Mouse (Mus musculus): ENCODE data around the gene Tomm40l.

Tomm40l gene

DNA sequence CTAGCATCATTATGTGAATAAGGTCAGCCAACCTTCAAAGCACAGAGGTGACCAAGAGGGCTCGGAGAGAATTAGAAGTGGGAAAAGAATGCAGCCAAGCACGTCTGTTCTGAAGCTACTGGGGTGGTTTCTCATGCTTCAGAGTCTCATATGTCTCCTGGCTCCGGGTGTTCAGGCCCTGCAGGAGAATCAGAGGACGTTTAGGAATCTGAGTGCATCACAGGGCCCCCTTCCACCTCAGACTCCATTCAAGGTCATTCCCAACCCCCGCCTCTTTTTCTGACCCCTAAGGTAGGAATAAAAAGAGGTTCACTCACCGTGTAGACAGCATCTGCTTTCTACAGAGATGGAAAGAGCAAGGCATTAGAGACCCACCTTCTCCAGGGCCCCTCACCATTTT, 7.4 kb upstream of the Tomm40l start:
- DNase-seq (ENCODE audit: low spot score in 2 of 2) = no peak

DNA sequence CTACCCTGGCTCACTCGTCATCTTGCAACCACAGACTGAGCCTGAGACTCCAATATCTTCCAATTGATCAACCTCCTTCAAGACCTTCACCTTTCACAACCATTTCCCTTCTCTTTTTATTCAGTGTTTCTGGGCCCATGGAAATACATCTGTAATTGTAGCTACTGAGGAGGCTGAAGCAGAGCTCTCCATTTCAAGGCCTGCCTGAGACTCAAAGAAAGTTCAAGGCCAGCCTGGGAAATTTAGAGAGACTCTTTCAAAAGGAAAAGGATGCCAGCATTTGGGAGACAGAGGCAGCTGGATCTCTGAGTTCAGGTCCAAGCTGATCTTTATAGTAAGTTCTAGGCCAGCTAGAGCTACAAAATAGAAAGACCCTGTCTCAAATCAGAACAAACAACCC, 5.6 kb upstream of the Tomm40l start:
- no peak for DNase-seq (ENCODE audit: low spot score in 2 of 2)

DNA sequence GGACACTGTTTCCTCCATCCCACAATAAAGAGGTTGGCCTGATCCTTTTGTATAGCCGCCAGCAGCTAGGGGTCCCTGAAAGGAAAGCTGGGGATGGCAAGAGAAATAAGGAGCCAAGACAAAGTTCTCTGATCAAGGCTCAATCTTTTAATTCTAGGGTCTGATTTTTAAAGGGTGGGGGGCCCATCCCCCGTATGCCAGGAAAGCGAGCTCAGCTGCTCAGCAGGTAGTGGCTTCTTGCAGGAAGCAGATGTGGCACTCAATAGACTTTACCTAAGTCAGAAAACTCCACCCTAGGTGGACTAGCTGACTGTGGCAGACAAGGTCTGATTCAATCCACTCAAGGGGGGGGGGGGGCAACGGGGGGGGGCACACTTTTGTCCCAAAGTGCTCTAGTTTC, 4.5 kb upstream of the Tomm40l start:
- no peak for DNase-seq (ENCODE audit: low spot score in 2 of 2)

DNA sequence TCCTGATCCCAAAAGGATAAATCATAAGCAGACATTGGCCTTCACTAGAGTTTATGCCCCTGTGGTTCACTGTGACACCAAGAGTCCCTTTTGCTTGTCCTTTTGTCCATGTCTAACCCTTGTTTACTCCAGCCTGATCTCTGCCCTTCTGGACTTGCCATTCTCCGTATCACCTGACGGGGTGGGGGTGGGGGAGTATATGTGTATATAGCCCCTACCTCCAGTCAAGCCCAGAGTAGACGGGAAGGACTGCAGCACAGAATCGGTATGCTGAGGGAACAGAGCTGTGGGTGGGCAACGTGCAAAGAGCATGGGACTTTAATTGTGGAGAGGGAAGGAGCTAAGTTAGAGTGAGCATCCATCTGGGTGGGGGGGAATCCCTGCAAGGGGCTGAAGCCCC, 2.5 kb upstream of the Tomm40l start, which contains the start of gene Apoa2:
Apoa2 (plus strand) TSS at position 198 of the 400 bp plus-strand sequence.
- DNase-seq (ENCODE audit: low spot score in 2 of 2) = no peak

DNA sequence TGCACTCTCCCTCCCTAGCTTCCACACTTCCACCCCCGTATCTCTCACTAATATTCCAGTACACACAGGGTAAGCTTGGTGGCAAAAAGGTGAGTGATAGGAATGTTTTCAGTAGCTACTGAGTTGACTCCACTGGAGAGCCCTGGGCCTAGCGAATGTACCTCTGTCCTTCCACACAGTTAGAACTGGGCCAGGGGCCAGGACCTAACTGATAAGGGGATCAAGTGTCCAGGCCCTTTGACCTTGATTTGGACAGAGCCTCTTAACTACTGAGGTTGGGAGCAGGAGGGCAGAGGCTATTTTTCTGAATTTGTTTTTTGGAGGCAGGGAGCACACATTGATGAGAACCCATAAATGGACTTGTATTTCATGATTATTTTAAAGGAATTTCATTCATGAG, 1.5 kb upstream of the Tomm40l start:
- no peak for DNase-seq (ENCODE audit: low spot score in 2 of 2)

DNA sequence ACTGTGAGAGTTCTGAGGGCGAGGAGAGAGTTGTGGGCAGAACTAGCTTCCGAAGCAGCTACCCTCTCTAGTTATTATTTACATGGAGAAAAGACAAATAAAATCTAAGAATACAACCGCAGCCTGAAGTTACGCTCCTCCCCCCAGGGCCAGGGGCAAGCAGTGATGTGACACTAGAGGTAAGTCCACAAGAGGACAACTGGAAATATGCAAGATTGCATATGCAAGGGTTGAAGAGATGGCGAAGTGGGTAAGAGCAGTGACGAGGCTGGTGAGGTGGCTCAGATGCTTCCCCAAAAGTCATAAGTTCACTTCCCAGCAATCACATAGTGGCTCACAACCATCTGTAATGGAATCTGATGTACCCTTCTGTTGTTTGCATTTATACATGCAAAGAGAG, 854 bp upstream of the Tomm40l start:
- no peak for DNase-seq (ENCODE audit: low spot score in 2 of 2)

DNA sequence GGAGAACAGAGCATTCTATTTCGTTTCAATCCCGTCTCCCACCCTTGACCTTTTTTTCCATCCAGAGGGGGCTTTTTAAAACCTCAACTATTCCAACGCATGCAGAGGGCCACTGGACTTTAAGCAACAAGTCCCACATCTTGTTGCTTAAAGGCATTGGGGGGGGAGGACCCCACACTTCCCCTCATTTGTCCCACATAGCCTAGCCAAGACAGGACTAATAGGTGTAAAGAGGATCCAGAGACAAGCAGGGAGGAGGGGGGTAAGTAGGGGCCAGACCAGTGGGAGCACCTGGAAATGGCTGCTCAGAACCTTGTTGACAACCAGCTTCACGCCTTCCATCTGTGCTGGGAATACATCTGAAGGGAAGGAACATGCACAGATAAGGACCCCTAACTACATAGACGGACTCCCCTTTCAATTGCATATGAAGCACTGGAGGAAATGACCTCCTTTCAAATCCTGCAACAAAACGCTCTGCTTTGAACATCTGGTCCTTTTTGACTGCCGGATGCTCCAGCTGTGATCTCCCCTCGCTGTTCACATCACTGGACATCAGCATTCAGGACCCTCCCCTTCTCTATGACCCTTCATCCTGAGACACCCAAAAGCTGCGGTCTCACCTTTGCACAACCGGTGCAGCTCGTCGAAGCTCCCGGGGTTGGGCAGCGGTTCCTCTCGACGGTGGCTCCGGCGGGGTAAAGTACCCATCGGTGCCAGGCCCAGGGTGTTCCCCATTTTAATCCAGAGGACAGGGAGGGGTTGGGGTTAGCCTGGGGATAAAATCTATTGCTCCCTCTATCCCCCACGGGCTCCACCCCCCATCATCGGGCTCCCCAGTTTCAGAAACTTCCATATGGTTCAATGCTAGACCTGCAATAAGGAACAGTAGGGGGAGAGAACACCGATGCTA, 777 bp downstream of the Tomm40l start:
- DNase-seq (ENCODE audit: low spot score in 2 of 2) = no peak

DNA sequence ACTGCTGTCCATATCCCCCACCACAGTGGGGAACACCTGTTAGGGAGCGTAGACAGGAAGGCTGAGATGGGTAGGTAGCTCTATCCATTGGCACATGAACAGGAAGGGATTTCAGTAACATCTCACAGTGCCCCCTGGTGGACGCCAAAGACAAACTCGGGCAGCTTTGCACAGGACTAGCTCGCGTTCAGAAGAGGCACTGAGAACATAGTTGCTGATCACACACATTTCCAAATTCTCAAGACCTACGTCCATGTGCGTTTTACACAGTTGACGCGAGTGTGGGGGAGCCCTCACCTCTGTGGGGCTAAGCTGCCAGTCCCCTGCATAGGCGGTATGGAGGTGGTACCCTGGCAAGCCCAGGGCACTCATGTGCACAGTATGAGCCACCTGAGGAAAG, 1.4 kb downstream of the Tomm40l start:
- DNase-seq (ENCODE audit: low spot score in 2 of 2) = peak; percentile 73 to 82

DNA sequence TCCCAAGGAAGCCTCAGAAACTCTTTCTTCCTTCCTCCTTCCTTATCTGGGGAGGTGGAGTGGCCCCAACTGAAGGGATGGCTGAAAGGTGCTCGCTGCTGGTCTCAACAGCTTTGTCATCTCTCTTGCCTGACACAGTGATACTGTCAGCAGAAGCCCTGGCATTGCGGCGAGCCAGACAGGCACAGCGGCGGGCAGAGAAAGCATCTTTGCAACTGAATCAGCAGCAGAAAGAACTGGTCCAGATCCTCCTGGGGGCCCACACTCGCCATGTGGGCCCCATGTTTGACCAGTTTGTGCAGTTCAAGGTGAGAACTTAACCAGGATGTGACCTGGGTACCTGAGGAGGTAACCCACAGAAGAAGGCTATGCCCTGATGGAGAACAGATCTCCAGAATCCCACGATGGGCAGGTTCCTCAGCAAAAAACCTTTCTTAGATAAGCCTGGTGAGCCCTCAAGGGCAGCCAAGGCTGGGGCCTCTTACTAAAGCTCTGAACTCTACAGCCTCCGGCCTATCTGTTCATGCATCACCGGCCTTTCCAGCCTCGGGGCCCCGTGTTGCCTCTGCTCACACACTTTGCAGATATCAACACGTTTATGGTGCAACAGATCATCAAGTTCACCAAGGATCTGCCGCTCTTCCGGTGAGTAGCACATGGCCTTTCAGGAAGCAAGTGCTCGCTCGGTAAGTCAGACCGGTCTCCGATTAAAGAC, 5.9 kb downstream of the Tomm40l start:
- no peak for DNase-seq (ENCODE audit: low spot score in 2 of 2)

DNA sequence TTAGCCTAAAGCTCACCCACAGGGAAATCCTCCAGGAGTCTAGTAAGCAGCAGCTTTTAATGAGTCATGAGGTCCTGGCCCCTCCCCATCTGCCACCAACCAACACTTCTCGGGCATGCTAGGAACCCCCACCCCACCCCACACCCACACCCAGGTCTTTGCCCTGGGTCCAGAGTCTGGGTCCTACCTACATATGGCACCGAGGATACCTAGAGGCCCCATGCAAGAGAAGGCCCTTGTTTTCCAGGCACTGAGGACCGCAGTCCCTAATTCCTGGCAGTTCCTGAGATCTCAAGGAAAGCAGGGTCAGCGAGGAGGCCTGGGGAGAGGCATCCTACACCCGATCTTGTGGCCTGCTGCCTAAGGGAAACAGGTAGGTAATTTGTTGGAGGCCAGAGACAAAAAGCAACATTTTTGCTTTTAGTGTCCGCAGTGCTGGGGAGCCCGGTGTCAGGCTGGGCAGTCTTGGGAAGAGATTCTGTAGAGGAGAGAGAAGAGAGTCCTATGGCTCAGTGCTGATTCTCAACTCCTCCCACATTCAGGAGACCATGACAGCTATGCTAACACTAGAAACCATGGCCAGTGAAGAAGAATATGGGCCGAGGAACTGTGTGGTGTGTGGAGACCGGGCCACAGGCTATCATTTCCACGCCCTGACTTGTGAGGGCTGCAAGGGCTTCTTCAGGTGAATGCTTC, 8.4 kb downstream of the Tomm40l start, which contains the start of gene Nr1i3:
Nr1i3 (plus strand) TSS at position 170 of the 696 bp plus-strand sequence.
- DNase-seq (ENCODE audit: low spot score in 2 of 2) = no peak

DNA sequence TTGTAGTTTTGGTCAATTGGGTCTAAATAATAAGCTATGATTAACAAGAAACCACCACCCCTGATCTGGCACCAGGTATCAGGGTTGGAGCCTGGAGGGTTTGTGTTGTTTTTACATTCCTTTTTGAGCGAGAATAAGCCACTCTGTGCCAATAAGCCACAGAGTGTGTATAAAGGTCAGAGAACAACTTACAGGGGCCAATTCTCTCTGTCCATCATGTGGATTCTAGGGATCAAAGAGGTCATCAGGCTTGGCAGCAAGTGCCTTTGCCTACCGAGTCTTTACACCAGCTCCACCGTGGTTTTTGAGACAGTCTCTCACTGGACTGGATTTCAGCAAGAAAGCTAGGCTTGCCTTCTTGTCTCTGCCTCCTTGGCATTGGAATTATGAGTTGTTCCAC, 9.5 kb downstream of the Tomm40l start:
- DNase-seq (ENCODE audit: low spot score in 2 of 2) = no peak

DNA sequence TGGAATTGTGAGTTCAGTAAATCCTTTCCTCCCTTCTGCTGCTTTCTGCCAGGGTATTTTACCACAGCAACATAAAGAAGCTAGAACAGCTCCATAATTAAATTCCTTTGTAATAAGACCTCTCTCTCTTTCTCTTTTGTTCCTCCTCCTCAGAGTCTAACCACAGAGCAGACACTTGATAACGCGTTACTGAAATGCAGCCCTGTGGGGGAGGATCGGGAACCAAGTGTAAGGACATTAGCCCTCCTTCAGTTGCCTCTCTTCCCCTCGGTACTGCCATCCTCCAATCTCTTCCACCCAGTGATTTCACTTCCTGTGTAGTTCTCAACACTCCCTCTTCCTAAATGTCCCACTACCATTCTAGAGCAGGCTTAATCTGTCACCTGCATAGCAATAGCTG, 12.9 kb downstream of the Tomm40l start:
- DNase-seq (ENCODE audit: low spot score in 2 of 2) = no peak

DNA sequence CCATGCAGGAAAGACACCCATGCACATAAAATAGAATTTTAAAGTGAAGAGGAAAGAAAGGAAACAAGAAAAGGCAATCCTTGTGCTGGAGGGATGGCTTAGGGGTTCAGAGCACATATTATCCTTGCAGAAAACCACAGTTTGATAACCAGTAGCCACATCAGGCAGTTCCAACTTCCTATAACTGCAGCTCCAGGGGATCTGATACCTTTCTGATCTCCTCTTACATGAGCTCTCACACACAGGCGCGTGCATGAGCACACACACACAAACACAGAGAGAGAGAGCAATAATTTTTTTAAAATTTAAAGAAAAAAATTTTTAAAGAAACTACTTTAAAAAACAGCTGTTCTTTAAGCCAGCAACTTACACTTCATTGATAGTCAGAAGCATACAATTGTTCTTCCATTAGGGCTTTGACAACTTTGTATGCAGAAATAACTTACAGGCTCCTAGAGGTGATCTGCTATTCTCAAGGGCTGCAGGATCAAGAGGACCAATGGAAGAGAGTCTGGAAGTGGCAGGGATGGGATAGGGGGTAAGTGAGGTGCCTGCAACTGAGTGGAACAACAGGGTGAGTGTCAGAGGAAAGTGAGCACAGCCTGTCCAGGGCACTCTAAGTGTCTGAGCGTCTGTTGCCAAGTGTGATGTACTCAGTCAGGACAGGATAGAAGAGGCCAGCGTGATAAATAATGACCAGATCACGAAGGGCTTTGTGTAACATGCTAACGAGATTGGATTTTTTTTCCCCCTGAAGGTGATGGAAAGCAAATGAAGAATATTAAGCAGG, 16.4 kb downstream of the Tomm40l start:
- no peak for DNase-seq (ENCODE audit: low spot score in 2 of 2)

DNA sequence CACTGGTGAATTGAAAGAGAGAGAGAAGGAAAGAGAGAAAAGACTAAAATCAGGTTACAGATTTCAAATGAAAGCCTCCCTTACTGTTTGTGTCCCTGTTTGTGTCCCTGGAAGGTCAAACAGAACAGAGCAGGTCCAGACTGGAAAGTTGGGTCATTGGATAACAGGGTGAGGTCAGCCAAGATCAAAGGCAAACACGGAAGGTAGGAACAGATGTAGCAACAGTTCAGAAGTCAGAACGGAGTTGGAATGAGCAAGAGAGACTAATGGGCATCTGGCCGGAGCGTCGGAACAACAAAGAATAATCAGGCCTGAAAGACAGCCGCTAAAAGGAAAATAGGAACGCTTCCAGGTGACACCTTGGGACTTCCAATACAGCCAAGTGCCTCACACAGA, 18.1 kb downstream of the Tomm40l start:
- DNase-seq (ENCODE audit: low spot score in 2 of 2) = no peak

DNA sequence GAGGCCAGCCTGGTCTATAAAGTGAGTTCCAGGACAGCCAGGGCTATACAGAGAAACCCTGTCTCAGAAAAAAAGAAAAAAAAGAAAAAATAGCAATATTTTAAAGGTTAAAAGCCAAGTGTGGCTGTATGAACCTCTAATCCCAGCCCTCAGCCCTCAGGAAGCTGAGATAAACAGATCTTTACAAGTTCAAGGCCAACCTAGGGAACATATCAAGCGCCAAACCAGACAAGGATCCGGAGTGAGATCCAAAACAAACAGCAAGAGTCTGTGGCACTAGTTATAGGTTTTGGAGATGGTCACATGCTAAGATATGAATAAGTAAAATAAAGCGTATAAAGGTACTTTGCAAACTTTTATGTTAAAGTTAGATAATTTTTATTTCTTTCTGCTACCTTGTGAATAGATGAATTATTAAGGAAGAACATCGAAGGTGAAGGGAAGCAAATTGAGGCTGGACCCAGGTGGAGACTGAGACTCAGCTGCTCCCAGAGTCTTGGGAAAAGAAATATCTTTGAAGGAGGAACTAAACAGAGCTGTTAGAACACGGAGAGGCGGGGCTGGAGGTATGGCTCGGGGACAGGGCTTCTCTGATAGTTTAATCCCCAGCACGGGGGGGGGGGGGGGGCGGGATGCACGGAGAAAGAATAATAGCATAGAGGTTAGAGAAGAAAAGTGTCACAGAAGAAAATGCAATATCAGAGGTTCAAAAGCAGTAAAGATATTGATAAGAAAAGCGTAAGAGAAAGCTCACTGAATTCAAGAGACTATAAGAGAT, 18.7 kb downstream of the Tomm40l start:
- no peak for DNase-seq (ENCODE audit: low spot score in 2 of 2)

DNA sequence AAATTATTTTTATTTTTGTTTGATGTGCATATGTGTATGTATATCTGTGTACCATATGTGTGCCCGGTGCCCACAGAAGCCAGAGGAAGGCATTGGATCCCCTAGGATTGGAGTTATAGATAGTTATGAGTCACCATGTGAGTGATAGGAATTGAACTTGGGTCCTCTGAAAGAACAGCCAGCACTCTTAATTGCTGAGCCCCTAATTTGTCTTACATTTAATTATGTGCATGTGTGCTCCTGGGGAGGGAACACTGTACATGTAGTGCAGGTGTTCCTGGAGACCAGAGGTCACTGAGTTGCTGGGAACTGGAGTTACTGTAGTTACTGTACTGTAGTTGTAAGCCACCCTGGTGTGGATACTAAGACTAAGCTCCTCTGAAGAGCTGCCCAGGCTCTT, 21.5 kb downstream of the Tomm40l start:
- DNase-seq (ENCODE audit: low spot score in 2 of 2) = no peak

DNA sequence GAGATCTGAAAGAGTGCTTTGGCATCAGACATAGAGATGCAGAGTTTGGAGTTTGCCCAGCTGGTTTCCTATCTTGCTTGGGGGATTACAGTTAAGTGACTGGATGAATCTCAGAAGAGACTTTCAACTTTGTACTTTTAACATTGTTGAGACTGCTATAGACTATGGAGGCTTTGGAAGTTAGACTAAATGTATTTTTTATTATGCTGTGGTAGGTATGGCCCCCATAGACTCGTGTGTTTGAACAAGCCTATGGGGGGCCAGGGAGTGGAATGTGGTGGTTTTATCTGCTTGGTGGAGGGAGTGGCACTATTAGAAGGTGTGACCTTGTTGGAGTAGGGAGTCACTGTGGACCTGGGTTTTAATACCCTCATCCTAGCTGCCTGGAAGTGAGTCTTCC, 22.8 kb downstream of the Tomm40l start:
- DNase-seq (ENCODE audit: low spot score in 2 of 2) = no peak

DNA sequence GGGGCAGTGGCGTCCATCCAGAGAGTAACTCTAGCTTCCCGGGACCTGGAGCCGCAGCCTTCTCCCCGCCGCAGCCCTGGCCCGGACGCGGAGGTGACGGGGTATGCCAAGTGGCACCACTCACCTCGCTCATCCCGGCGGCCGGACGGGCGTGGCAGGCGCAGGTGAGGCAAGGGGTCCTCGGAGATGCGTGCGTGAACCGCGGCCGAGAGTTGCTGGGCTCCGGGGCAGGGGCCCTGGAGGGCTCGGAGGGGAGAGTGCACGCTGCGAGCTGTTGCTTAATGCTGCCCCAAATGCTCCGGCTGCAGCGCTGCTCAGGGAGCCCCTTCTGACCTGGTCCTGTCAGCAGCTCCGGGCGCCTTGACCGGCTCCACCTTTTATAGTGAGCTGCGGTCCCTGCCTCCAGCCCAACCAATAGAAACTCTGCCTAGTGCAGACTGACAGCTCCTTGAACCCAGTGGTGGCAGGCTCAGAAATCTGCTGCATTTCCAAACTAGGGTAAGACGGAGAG, 26.4 kb downstream of the Tomm40l start, which contains the start of gene Pcp4l1:
Pcp4l1 (minus strand) TSS at position 382 of the 511 bp plus-strand sequence.
- peak in 1 of 2 experiments; percentile 12 for DNase-seq (ENCODE audit: low spot score in 2 of 2)

DNA sequence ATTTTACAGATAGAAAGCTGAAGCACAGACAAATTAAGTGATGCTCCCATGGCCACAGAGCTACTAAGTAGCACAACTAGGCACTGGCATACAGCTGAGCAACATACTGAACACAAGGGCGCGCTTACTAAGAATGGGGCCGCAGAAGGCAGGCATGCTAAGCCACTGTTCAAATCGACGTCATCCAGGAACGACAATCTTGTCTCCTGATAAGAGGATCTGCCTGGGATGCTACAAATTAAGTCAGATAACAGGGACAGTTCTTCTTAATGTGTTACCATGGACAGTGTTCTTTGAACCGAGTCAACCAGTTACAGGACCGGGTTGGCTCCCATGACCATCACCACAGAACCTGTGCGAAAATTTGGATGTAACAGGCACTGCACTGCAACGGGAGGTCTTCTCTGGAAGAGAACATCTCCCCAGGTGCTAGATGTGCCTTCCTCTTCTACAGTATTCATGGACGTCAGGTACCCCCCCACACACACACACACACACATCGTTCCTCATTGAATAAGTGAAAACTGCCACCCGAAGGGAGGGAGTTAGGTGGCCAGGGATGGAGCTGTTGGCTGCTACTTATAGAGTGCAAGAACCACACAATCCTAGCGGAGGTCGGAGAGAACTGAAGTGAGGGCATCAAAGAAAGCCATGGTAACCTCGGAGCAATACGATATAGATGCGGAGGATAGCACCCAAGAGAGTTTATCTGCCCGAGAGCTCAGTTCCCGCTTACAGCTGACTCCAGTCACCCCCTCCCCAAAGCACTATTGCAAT, 27.1 kb downstream of the Tomm40l start:
- DNase-seq (ENCODE audit: low spot score in 2 of 2) = no peak

All from natural killer cell, adult 2 months (primary cell).